Mouse (Mus musculus) ES-E14 (cell line): ENCODE measurements at regions not wholly inside any gene's neighbourhood (a gene's known extent, or its start where the extent isn't known, plus 50 kb on each side); places are given as distances from the start of the nearest gene placed in this dataset.

ENCODE experiments used
- MAFK ChIP-seq: IDR thresholded peaks from 2 replicates; pipeline ENCODE4 v1.6.1; 2014; ENCODE audit warnings: mild to moderate bottlenecking, low read depth, low read length, inconsistent platforms; ENCODE audit not compliant: insufficient read depth
- ZNF384 ChIP-seq: IDR thresholded peaks from 2 replicates; pipeline ENCODE4 v1.6.1; 2012; ENCODE audit warnings: low read depth, low read length, inconsistent platforms

DNA sequence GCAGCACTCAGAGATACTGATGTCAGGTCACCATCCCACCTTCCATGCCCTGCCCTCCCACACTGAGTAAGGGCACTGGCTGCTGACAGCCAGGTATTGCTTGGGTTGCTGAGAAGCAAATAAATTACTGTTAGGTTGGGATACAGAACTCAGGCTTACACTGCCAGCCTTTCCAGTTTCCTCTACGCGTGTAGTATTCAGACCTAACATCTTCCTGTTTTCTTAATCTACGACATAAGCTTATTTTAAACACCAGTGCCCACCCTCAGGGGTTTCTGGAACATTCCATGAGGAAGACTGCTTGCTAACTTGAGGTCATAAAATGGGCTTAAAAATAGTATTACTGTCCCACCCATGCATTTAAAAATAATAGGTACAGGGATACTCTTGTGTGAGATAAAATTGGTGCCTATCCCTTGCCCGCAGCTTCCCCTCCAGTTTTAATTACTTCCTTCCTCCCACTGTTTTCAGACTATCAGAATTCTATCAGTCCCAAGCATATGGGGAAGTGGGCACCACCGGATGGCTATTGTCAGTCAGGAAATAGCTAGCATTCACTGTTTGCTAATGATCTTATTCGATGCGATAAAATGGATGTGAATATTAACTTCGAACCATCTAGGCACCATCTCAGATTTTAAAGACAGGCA lies 116.0 kb upstream of the Gap43 start:
- TF ChIP-seq ZNF384 = no peak
- TF ChIP-seq MAFK = no peak
